Mouse (Mus musculus) intestine, embryonic 16.5 days (tissue): ENCODE results near the gene Spata1. TPM values are rescaled to one million over a fixed set of nuclear protein-coding genes. Genes with fewer than 3 reads are reported as not detected.

Experiments used
- ATAC-seq: fragments of 200-750 bp; cut with Nextera tagmentation; 2 replicates; pipeline ENCODE4 v1.8.0; 2017; ENCODE audit warnings: moderate TSS enrichment, moderate library complexity
- H3K27ac ChIP-seq: fragments of 300-500 bp; sonication (generic); 2 replicates; pipeline ENCODE4 v1.5.1; 2014; ENCODE audit warnings: mild to moderate bottlenecking, low read length
- H3K27me3 ChIP-seq: fragments of 300-500 bp; sonication (generic); replicated peaks from 2 replicates; pipeline ENCODE4 v1.6.1; 2014; ENCODE audit warnings: low read length, control low read depth, mixed read lengths; ENCODE audit not compliant: control insufficient read depth, insufficient read depth
- H3K36me3 ChIP-seq: fragments of 300-500 bp; sonication (generic); 2 replicates; pipeline ENCODE4 v1.6.1; 2014; ENCODE audit warnings: low read length, control low read depth; ENCODE audit not compliant: control insufficient read depth, insufficient read depth
- H3K4me1 ChIP-seq: fragments of 300-500 bp; sonication (generic); 2 replicates; pipeline ENCODE4 v1.6.1; 2014; ENCODE audit warnings: low read length, control low read depth, mixed read lengths; ENCODE audit not compliant: control insufficient read depth, insufficient read depth
- H3K4me2 ChIP-seq: fragments of 300-500 bp; sonication (generic); 2 replicates; pipeline ENCODE4 v1.6.1; 2014; ENCODE audit warnings: low read depth, low read length, control low read depth
- H3K4me3 ChIP-seq: fragments of 300-500 bp; sonication (generic); 2 replicates; pipeline ENCODE4 v1.5.1; 2014; ENCODE audit warnings: mild to moderate bottlenecking, low read length
- H3K9ac ChIP-seq: fragments of 300-500 bp; sonication (generic); 2 replicates; pipeline ENCODE4 v1.6.1; 2014; ENCODE audit warnings: low read depth, low read length
- H3K9me3 ChIP-seq: fragments of 300-500 bp; sonication (generic); 2 replicates; pipeline ENCODE4 v1.6.1; 2016; ENCODE audit warnings: low read length, control low read depth; ENCODE audit not compliant: control insufficient read depth
- WGBS: fragments of 180-500 bp; shearing (Covaris S2); extraction: QIAGEN DNeasy Blood & Tissue Kit; methylation state at CpG from one replicate; pipeline ENCODE4 v1.1.7; 2014; 5-methylcytosine and 5-hydroxymethylcytosine counted together
- polyA plus RNA-seq: library from polyadenylated mRNA; unstranded; fragments of >200 nt; fragmentation: Nextera tagmentation; extraction: Ambion mirVana; gene quantifications from 2 replicates; pipeline ENCODE4 v1.2.1, GENCODE M21; 2015

Gene Spata1
- polyA plus RNA-seq, 1 experiment from 2014 or later, result 2.0 TPM

DNA sequence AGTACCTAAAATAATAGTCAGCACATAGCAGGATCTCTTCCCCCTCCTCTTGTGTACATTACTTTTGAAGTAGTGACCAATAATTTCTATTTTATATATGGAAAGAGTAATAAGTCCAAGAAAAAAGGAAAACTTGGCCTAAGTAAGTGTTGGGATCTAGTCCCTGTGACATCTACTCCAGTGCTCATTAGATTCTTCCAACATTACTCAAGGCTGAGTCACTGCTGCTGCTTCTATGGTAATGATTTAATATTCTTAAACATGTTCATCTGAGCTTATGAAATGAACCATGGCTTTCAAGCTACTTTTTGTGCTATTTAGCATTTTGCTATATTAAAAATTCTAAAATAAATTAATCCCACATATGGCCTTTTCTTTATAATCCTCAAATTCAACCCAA lies 25.8 kb downstream of the Spata1 start:
- H3K9me3 ChIP-seq, result no peaks in the 10 kb centered on the region
- ATAC-seq, result no peak
- H3K27ac ChIP-seq, result no peak overlapping the region

GRCm38 (mm10) chr3:146472657-146473056 lies 26.9 kb downstream of the Spata1 start:
- H3K4me1 ChIP-seq, result no peaks in the 10 kb centered on the region
- no peak overlapping the region for H3K4me2 ChIP-seq
- no peak overlapping the region for H3K27ac ChIP-seq
- H3K4me3 ChIP-seq, result no peak overlapping the region
- ATAC-seq, result no peak
- H3K36me3 ChIP-seq, result no peaks in the 10 kb centered on the region
- 60% methylated on average over 4 of the region's 4 CpGs for WGBS
- H3K9me3 ChIP-seq, result no peaks in the 10 kb centered on the region
- no peak overlapping the region for H3K9ac ChIP-seq
- H3K27me3 ChIP-seq, result no peaks in the 10 kb centered on the region

More for the DNA sequence above, 25.8 kb downstream of the Spata1 start:
- Histone ChIP-seq H3K9ac (no peak overlapping the region), H3K4me1 (no peaks in the 10 kb centered on the region), H3K4me2 (no peak overlapping the region), H3K36me3 (no peaks in the 10 kb centered on the region), H3K4me3 (no peak overlapping the region), H3K27me3 (no peaks in the 10 kb centered on the region)

- Histone ChIP-seq H3K9ac (no peak overlapping the region), H3K9me3 (no peaks in the 10 kb centered on the region), H3K4me2 (no peak overlapping the region), H3K4me1 (no peaks in the 10 kb centered on the region), H3K27ac (no peak overlapping the region), H3K4me3 (no peak overlapping the region), H3K36me3 (no peaks in the 10 kb centered on the region), H3K27me3 (no peaks in the 10 kb centered on the region)
- no peak for ATAC-seq
- WGBS, result 77% methylated on average over 2 of the region's 2 CpGs
Observed at GRCm38 (mm10) chr3:146469226-146469625, 30.3 kb downstream of the Spata1 start.

DNA sequence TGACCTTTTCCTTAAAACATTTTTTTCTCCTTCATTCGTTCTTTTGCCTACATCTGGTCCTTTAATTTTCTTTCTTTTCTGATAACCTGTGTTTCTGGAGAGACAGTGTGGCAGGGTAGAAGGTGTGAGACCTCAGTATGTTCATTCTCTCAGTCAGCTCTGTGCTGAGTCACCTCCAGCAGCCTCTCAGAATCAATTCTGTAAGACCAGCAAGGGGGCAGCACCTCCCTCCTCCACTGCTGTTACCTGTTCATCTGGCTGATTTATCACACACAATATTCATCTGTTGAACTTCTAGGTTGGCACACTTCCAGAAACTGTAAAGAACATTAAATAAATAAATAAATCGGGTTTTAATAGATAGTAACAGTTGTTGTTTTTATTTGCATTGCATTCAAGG lies 36.6 kb downstream of the Spata1 start:
- no peak overlapping the region for H3K4me2 ChIP-seq
- ATAC-seq, result no peak
- no peak overlapping the region for H3K9ac ChIP-seq
- H3K9me3 ChIP-seq, result no peaks in the 10 kb centered on the region
- H3K4me1 ChIP-seq, result no peaks in the 10 kb centered on the region
- 52% methylated on average over 2 of the region's 2 CpGs for WGBS
- H3K4me3 ChIP-seq, result no peak overlapping the region
- H3K27ac ChIP-seq, result no peak overlapping the region
- H3K36me3 ChIP-seq, result no peaks in the 10 kb centered on the region
- no peaks in the 10 kb centered on the region for H3K27me3 ChIP-seq

GRCm38 (mm10) chr3:146451375-146451774 lies 48.2 kb downstream of the Spata1 start:
- no peaks in the 10 kb centered on the region for H3K9me3 ChIP-seq

DNA sequence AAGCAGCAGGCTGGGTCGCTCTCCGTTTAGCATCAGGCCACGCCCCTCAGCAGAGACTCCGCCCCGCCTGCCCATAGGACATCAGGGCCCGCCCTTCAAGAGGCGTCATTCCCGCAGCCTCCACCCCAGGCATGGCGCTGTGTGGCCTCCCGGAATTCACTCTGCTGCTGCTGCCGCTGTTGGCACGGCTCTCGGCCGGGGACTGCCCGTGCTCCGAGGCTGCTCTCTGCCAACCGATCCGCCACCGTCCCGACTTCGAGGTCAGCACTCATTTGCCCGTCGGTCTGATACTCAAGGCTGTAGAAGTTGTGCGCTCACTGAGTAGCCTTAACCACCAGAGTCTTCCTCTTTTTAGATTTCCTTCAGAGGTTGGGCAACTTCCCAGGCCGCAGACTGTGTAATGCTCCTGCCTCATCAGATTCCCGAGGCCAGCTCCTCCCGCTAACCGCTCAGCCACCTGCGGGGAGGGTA lies 49.1 kb downstream of the Spata1 start:
- Histone ChIP-seq H3K9ac (peak overlapping the region; percentile 70), H3K4me3 (peak overlapping the region; percentile 57), H3K27me3 (no peaks in the 10 kb centered on the region), H3K4me2 (peak overlapping the region; percentile 80), H3K4me1 (0 out of 2 replicates have a peak, but pooled peaks cover 3% of the 10 kb centered on the region), H3K9me3 (no peaks in the 10 kb centered on the region), H3K27ac (peak overlapping the region; percentile 70), H3K36me3 (0 out of 2 replicates have a peak, but pooled peaks cover under 1% of the 10 kb centered on the region)
- WGBS, result 1% methylated on average over 29 of the region's 29 CpGs
- peak; percentile 99 for ATAC-seq

More at GRCm38 (mm10) chr3:146451375-146451774, 48.2 kb downstream of the Spata1 start:
- Histone ChIP-seq H3K4me3 (no peak overlapping the region), H3K4me1 (0 out of 2 replicates have a peak, but pooled peaks cover 3% of the 10 kb centered on the region), H3K27me3 (no peaks in the 10 kb centered on the region), H3K4me2 (no peak overlapping the region), H3K9ac (no peak overlapping the region), H3K36me3 (0 out of 2 replicates have a peak, but pooled peaks cover 1% of the 10 kb centered on the region), H3K27ac (no peak overlapping the region)
- 95% methylated on average over 5 of the region's 5 CpGs for WGBS
- no peak for ATAC-seq

DNA sequence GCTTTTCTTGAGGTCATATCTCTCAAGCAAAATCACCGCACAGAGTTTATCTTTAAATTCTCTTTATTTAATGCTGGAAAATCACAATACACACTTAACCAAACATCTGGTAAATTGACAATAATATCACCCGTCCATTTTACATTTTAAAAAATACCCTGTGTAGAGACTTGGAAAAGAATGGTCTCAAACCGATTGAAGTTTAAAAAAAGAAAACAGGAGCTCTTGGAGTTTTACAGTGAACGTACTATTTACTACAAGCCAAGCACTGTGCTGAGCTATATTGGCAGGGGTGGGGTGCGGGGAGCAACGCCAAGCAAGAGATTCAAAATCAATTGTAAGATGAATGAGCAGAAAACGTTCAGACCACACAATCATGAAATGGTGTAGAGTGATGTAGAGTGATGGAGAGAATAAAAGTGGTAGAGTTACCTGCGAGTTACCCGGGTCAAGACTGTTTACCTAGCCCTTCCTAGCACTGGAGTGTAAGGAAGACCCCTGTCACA lies 49.8 kb downstream of the Spata1 start, which contains the start of gene Ctbs:
Gene Ctbs, plus strand, starts transcription at position 51 of the 506 bp plus-strand sequence.
- peak within 1 kb of the TSS; percentile 57 for H3K4me3 ChIP-seq
- WGBS, result 51% methylated on average over 9 of the region's 9 CpGs
- H3K9ac ChIP-seq, result peak within 1 kb of the TSS; percentile 70
- peak within 1 kb of the TSS; percentile 80 for H3K4me2 ChIP-seq
- H3K9me3 ChIP-seq, result no peaks in the 10 kb centered on the region
- ATAC-seq, result peak; percentile 8
- 0 out of 2 replicates have a peak, but pooled peaks cover 3% of the 10 kb centered on the region for H3K36me3 ChIP-seq
- H3K27me3 ChIP-seq, result no peaks in the 10 kb centered on the region
- peak within 1 kb of the TSS; percentile 70 for H3K27ac ChIP-seq
- H3K4me1 ChIP-seq, result 0 out of 2 replicates have a peak, but pooled peaks cover 3% of the 10 kb centered on the region

DNA sequence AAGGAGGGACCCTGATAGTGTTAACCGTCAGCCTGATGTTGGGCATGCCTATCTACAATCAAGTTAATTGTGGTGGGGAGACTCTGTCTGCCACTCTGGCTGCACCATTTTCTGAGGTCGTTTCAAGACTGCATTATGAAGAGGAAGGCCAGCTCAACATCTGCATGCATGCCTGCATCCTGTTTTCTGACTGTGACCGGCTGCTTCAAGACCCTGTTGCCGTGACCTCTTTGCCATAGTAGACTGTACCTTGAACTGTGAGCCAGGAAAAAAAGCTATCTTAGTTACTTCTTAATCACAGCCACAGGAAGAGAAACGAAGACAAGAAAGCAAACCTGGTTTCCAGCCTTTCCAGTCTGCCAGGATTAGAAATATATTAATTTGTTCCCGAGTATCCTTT lies 50.6 kb downstream of the Spata1 start:
- Histone ChIP-seq H3K4me3 (no peak overlapping the region), H3K9me3 (no peaks in the 10 kb centered on the region), H3K36me3 (0 out of 2 replicates have a peak, but pooled peaks cover 3% of the 10 kb centered on the region), H3K27ac (no peak overlapping the region), H3K9ac (no peak overlapping the region), H3K4me2 (no peak overlapping the region), H3K4me1 (0 out of 2 replicates have a peak, but pooled peaks cover 3% of the 10 kb centered on the region), H3K27me3 (no peaks in the 10 kb centered on the region)
- no peak for ATAC-seq
- WGBS, result 67% methylated on average over 6 of the region's 6 CpGs

GRCm38 (mm10) chr3:146448372-146448771 lies 51.2 kb downstream of the Spata1 start:
- H3K27me3 ChIP-seq, result no peaks in the 10 kb centered on the region
- no peak overlapping the region for H3K9ac ChIP-seq
- 0 out of 2 replicates have a peak, but pooled peaks cover 3% of the 10 kb centered on the region for H3K36me3 ChIP-seq
- 0 out of 2 replicates have a peak, but pooled peaks cover 3% of the 10 kb centered on the region for H3K4me1 ChIP-seq
- no peak for ATAC-seq
- WGBS, result 81% methylated on average over 10 of the region's 10 CpGs
- H3K4me3 ChIP-seq, result no peak overlapping the region
- no peaks in the 10 kb centered on the region for H3K9me3 ChIP-seq
- H3K27ac ChIP-seq, result no peak overlapping the region
- H3K4me2 ChIP-seq, result no peak overlapping the region
